Mouse (Mus musculus): ENCODE measurements at regions not wholly inside any gene's neighbourhood (a gene's known extent, or its start where the extent isn't known, plus 50 kb on each side); places are given as distances from the start of the nearest gene placed in this dataset.

DNA sequence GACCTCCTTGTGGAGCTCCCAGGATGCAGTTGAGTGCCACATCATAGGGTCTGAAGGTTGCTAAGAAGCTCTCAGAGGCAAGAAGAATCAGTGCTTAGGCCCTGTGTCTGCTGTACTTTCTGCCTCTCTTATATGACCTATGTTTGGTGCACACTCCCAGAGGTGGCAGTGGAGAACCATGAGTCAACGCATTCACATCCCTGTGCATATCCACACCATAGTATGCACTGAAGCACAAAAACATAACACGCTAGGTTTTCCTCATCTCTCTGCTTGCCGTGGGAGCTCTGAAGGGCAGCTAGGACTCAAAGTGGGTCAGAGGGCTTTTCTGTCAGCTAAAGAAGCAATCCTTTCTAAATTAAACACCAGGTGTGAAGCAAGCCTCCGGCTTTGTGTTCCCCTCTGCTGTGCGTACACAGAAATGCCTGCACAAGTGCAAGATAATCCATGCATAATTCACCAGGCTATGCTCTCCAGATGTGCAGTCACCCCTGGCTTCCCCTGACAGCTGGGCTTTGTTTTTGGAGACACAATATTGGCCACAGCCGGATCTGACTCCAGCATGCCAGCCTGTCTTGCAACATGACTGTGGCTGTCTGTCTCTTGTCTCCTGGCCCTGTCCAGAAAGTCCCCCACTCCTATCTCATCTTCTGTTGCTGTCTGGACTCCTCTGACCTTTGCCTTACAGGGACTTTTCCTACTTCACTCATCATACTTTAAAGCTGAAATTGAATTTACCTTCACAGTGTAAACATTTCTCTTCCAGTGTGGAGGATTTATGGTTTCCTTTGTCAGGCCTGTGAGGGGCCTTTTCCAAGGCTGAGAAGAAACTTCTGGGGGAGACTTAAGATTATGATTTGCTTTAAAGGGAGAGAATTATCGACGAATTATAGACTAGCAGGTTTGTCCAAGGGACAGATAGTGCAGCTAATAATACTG lies 405.1 kb upstream of the Mctp2 start:
- TF ChIP-seq MAX (IDR thresholded peaks at IDR 0.05; ENCODE audit: low read depth) (no peak), MYOD1 (IDR thresholded peaks at IDR 0.05; ENCODE audit: control insufficient read depth in 1 of 3, insufficient read length in 2 of 3, low read depth in 2 of 3) (no peak), TCF12 (IDR thresholded peaks at IDR 0.05; ENCODE audit: insufficient read depth, poor library complexity, severe bottlenecking) (no peak), POLR2A (IDR thresholded peaks at IDR 0.05; ENCODE audit: insufficient read length, low read depth) (no peak), REST (IDR thresholded peaks at IDR 0.05; ENCODE audit: insufficient read depth, insufficient read length) (no peak), E2F4 (IDR thresholded peaks at IDR 0.05; ENCODE audit: insufficient read depth) (no peak), MYOG (IDR thresholded peaks at IDR 0.05; ENCODE audit: control insufficient read depth in 1 of 3, insufficient read depth in 1 of 3, insufficient read length in 2 of 3, low read depth in 2 of 3) (no peak), POLR2AphosphoS2 (IDR thresholded peaks at IDR 0.05; ENCODE audit: insufficient read length, low read depth) (no peak), CEBPB (IDR thresholded peaks at IDR 0.05; ENCODE audit: insufficient read depth, poor library complexity, severe bottlenecking) (no peak)
- H3K4me3 ChIP-seq = no peak overlapping the region
- no peaks in the 10 kb centered on the region for H3K79me2 ChIP-seq (ENCODE audit: control insufficient read depth, insufficient read depth)
- H3K27me3 ChIP-seq (ENCODE audit: control insufficient read depth, insufficient read depth, insufficient read length) = no peaks in the 10 kb centered on the region
- H3K4me2 ChIP-seq (ENCODE audit: low read depth) = no peak overlapping the region
- H3K36me3 ChIP-seq (ENCODE audit: control insufficient read depth, insufficient read depth) = no peaks in the 10 kb centered on the region
- H3ac ChIP-seq (ENCODE audit: control insufficient read depth, insufficient read length) = no peak overlapping the region

DNA sequence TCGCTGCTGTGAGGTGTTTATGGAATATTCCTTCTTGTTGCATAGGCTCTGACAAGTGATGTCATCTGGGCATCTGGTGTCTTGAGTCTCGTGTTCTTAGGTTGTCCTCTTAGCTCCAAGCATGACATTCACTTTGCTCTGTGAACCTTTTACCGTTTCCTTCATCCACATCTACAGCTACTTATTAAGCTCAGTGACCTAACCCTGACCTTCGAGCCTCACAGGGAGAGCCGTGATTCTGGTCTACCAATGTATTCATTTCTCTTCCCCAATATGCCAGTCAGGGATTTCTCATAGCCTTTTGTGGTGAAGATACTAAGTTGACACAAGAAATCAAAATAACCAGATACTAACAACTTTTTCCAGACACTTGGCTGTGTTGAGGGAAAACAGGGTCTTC lies 409.0 kb upstream of the Mctp2 start:
- Histone ChIP-seq H3K27me3 (ENCODE audit: control insufficient read depth, insufficient read depth, insufficient read length) (no peaks in the 10 kb centered on the region), H3K4me2 (ENCODE audit: low read depth) (no peak overlapping the region), H3K79me2 (ENCODE audit: control insufficient read depth, insufficient read depth) (no peaks in the 10 kb centered on the region), H3ac (ENCODE audit: control insufficient read depth, insufficient read length) (no peak overlapping the region), H3K4me3 (no peak overlapping the region), H3K36me3 (ENCODE audit: control insufficient read depth, insufficient read depth) (no peaks in the 10 kb centered on the region)
- TF ChIP-seq POLR2A (IDR thresholded peaks at IDR 0.05; ENCODE audit: insufficient read length, low read depth) = no peak
- TF ChIP-seq TCF12 (IDR thresholded peaks at IDR 0.05; ENCODE audit: insufficient read depth, poor library complexity, severe bottlenecking) = no peak
- TF ChIP-seq SRF (IDR thresholded peaks at IDR 0.05; ENCODE audit: control insufficient read depth, insufficient read length, low read depth) = no peak
- no peak for TF ChIP-seq MYOG (IDR thresholded peaks at IDR 0.05; ENCODE audit: control insufficient read depth in 1 of 3, insufficient read depth in 1 of 3, insufficient read length in 2 of 3, low read depth in 2 of 3)
- TF ChIP-seq MAX (IDR thresholded peaks at IDR 0.05; ENCODE audit: low read depth) = no peak
- no peak for TF ChIP-seq MYOD1 (IDR thresholded peaks at IDR 0.05; ENCODE audit: control insufficient read depth in 1 of 3, insufficient read length in 2 of 3, low read depth in 2 of 3)

DNA sequence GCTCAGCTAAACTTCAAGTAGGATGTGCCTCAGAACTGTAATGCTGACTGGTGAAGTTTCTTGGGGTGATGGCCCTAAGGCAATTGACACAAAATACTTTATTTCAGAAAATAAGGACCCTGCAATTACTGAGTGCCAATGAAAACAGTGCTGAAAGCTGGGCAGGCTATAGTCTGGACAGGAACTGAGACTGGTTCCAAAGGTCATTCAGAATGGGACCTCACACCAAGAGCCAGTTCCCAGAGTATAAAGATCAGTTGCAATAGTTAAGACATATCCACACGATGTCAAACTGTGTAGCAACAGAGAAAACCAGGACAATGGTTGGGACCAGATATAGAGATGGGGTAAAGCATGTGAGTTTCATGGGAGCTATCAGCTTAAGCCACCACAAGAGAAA lies 409.6 kb upstream of the Mctp2 start:
- Histone ChIP-seq H3ac (ENCODE audit: control insufficient read depth, insufficient read length) (no peak overlapping the region), H3K4me3 (no peak overlapping the region), H3K27me3 (ENCODE audit: control insufficient read depth, insufficient read depth, insufficient read length) (no peaks in the 10 kb centered on the region), H3K36me3 (ENCODE audit: control insufficient read depth, insufficient read depth) (no peaks in the 10 kb centered on the region), H3K79me2 (ENCODE audit: control insufficient read depth, insufficient read depth) (no peaks in the 10 kb centered on the region), H3K4me2 (ENCODE audit: low read depth) (no peak overlapping the region)
- no peak for TF ChIP-seq E2F4 (IDR thresholded peaks at IDR 0.05; ENCODE audit: insufficient read depth)
- no peak for TF ChIP-seq POLR2A (IDR thresholded peaks at IDR 0.05; ENCODE audit: insufficient read length, low read depth)
- TF ChIP-seq MYOG (IDR thresholded peaks at IDR 0.05; ENCODE audit: control insufficient read depth in 1 of 3, insufficient read depth in 1 of 3, insufficient read length in 2 of 3, low read depth in 2 of 3) = no peak
- no peak for TF ChIP-seq SRF (IDR thresholded peaks at IDR 0.05; ENCODE audit: control insufficient read depth, insufficient read length, low read depth)
- TF ChIP-seq USF1 (IDR thresholded peaks at IDR 0.05; ENCODE audit: low read depth) = no peak
- TF ChIP-seq MAX (IDR thresholded peaks at IDR 0.05; ENCODE audit: low read depth) = no peak
- TF ChIP-seq TCF12 (IDR thresholded peaks at IDR 0.05; ENCODE audit: insufficient read depth, poor library complexity, severe bottlenecking) = no peak
- no peak for TF ChIP-seq POLR2AphosphoS2 (IDR thresholded peaks at IDR 0.05; ENCODE audit: insufficient read length, low read depth)
- no peak for TF ChIP-seq CEBPB (IDR thresholded peaks at IDR 0.05; ENCODE audit: insufficient read depth, poor library complexity, severe bottlenecking)
- no peak for TF ChIP-seq REST (IDR thresholded peaks at IDR 0.05; ENCODE audit: insufficient read depth, insufficient read length)
- no peak for TF ChIP-seq MYOD1 (IDR thresholded peaks at IDR 0.05; ENCODE audit: control insufficient read depth in 1 of 3, insufficient read length in 2 of 3, low read depth in 2 of 3)
- no peak for TF ChIP-seq TCF3 (IDR thresholded peaks at IDR 0.05; ENCODE audit: insufficient read length, low read depth)

DNA sequence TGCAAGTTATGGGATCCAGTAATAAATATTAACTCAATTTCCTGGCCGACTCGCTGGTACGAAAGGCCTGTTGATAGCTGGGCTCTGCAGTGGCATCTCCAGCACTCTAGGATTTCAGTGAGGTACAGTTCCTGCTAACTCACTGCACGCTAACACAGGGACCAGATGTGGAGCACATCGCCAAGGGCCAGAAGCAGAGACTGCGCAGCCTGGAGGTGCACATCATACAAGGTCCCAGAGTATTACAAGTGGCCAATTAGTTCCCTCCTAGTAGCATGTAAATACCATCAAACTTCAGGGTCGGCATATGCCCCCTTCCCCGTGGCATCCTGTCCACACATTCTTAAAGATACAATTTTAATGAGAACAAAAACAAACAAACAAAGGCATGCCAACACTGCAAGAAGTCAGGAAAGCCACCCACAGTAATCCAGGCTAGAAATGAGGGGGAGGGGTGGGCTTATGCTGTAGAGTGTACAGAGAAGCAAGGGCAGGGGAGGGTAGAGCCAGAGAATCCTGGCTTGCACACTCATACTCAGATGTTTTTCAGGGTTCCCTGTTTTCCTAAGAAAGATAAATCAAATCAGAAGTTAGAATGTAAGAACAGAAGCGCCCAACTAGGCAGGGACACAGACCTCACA lies 419.9 kb upstream of the Mctp2 start:
- Histone ChIP-seq H3ac (ENCODE audit: control insufficient read depth, insufficient read length) (no peak overlapping the region), H3K36me3 (ENCODE audit: control insufficient read depth, insufficient read depth) (no peaks in the 10 kb centered on the region), H3K27me3 (ENCODE audit: control insufficient read depth, insufficient read depth, insufficient read length) (no peaks in the 10 kb centered on the region), H3K4me2 (ENCODE audit: low read depth) (no peak overlapping the region), H3K4me3 (no peak overlapping the region), H3K79me2 (ENCODE audit: control insufficient read depth, insufficient read depth) (no peaks in the 10 kb centered on the region)
- TF ChIP-seq CEBPB (IDR thresholded peaks at IDR 0.05; ENCODE audit: insufficient read depth, poor library complexity, severe bottlenecking) = no peak
- no peak for TF ChIP-seq TCF12 (IDR thresholded peaks at IDR 0.05; ENCODE audit: insufficient read depth, poor library complexity, severe bottlenecking)
- no peak for TF ChIP-seq POLR2A (IDR thresholded peaks at IDR 0.05; ENCODE audit: insufficient read length, low read depth)
- TF ChIP-seq SRF (IDR thresholded peaks at IDR 0.05; ENCODE audit: control insufficient read depth, insufficient read length, low read depth) = no peak
- no peak for TF ChIP-seq MYOG (IDR thresholded peaks at IDR 0.05; ENCODE audit: control insufficient read depth in 1 of 3, insufficient read depth in 1 of 3, insufficient read length in 2 of 3, low read depth in 2 of 3)
- TF ChIP-seq MAX (IDR thresholded peaks at IDR 0.05; ENCODE audit: low read depth) = no peak
- no peak for TF ChIP-seq E2F4 (IDR thresholded peaks at IDR 0.05; ENCODE audit: insufficient read depth)
- no peak for TF ChIP-seq POLR2AphosphoS2 (IDR thresholded peaks at IDR 0.05; ENCODE audit: insufficient read length, low read depth)
- no peak for TF ChIP-seq TCF3 (IDR thresholded peaks at IDR 0.05; ENCODE audit: insufficient read length, low read depth)
- no peak for TF ChIP-seq USF1 (IDR thresholded peaks at IDR 0.05; ENCODE audit: low read depth)
- TF ChIP-seq MYOD1 (IDR thresholded peaks at IDR 0.05; ENCODE audit: control insufficient read depth in 1 of 3, insufficient read length in 2 of 3, low read depth in 2 of 3) = no peak
- TF ChIP-seq REST (IDR thresholded peaks at IDR 0.05; ENCODE audit: insufficient read depth, insufficient read length) = no peak
